In genomic region chr2:20619881-20620280, GRCm38 (mm10) we compare ENCODE assay signal across 18 mouse cellular contexts.
"Had no signal": no experiment of that assay in that cellular context is flagged by ENCODE, and none has a peak within 500 bp of the region (broad histone marks: within the 10 kb centered on the region; RNA-seq: fewer than 3 reads in every experiment).

No protein-coding gene starts in this region.

- ATAC-seq: intestine, postnatal 0 days; midbrain, embryonic 15.5 days had no signal

- H3K9me3 ChIP-seq: limb, embryonic 15.5 days; lung, embryonic 15.5 days; megakaryocyte, embryonic 14.5 days; midbrain, embryonic 12.5 days; midbrain, embryonic 15.5 days; neural tube, embryonic 13.5 days had no signal

- H3K9ac ChIP-seq: limb, embryonic 15.5 days; liver, embryonic 14.5 days; liver, postnatal 0 days; lung, embryonic 15.5 days; midbrain, embryonic 12.5 days; midbrain, embryonic 15.5 days; neural tube, embryonic 13.5 days had no signal

- DNase-seq: kidney, adult 2 months; kidney, postnatal 25 days; layer of hippocampus, adult 9-11 months; liver, postnatal 0 days; thymus, adult 18-20 months; thymus, postnatal 36 days had no signal

- H3K4me2 ChIP-seq: limb, embryonic 15.5 days; liver, embryonic 11.5 days; lung, embryonic 15.5 days; midbrain, embryonic 12.5 days; midbrain, embryonic 15.5 days; neural tube, embryonic 13.5 days had no signal

- H3K27ac ChIP-seq: kidney, postnatal 0 days; layer of hippocampus, adult 2 months; limb, embryonic 15.5 days; liver, embryonic 14.5 days; lung, embryonic 15.5 days; midbrain, embryonic 12.5 days; midbrain, embryonic 15.5 days; neural tube, embryonic 13.5 days had no signal

- H3K4me3 ChIP-seq: layer of hippocampus, adult 2 months; limb, embryonic 15.5 days; lung, embryonic 15.5 days; megakaryocyte, embryonic 14.5 days; midbrain, embryonic 12.5 days; midbrain, embryonic 15.5 days; myocyte; neural tube, embryonic 13.5 days had no signal

- H3K36me3 ChIP-seq: limb, embryonic 15.5 days; lung, embryonic 15.5 days; midbrain, embryonic 12.5 days; midbrain, embryonic 15.5 days; neural tube, embryonic 13.5 days had no signal

- H3K27me3 ChIP-seq: limb, embryonic 15.5 days; lung, embryonic 15.5 days; megakaryocyte, embryonic 14.5 days; midbrain, embryonic 12.5 days; midbrain, embryonic 15.5 days; neural tube, embryonic 13.5 days had no signal

- H3K4me1 ChIP-seq: limb, embryonic 15.5 days; lung, embryonic 15.5 days; megakaryocyte, embryonic 14.5 days; midbrain, embryonic 12.5 days; midbrain, embryonic 15.5 days; neural tube, embryonic 13.5 days had no signal
